Mouse (Mus musculus) MEL (cell line): ENCODE measurements around the gene Rabgap1l. TPM values are rescaled to one million over a fixed set of nuclear protein-coding genes. Genes with fewer than 3 reads are reported as not detected.

ENCODE experiments used
- DNase-seq: peaks from one replicate; pipeline ENCODE4 v3.0.0; 2011; ENCODE audit warnings: low read depth, low spot score
- H3K27ac ChIP-seq: 2 replicates; pipeline ENCODE4 v1.5.1; 2012; ENCODE audit warnings: low read depth, mild to moderate bottlenecking, control low read depth, low read length, moderate library complexity; ENCODE audit not compliant: control insufficient read depth
- H3K27me3 ChIP-seq, 2 experiments: fragments of 150-350 bp in 1 of 2; sonication (generic) in 1 of 2; 2 replicates each; pipeline ENCODE4 v1.6.1; 2012; ENCODE audit warnings: low read length in 2 of 2, mild to moderate bottlenecking in 2 of 2, improper control_type of control experiment in 1 of 2, moderate library complexity in 1 of 2; ENCODE audit not compliant: insufficient read depth in 2 of 2, control insufficient read depth in 1 of 2
- H3K36me3 ChIP-seq, 2 experiments: 2 replicates each; pipeline ENCODE4 v1.6.1; 2012 to 2014; ENCODE audit warnings: low read length in 2 of 2, improper control_type of control experiment in 1 of 2, inconsistent platforms in 1 of 2, mild to moderate bottlenecking in 1 of 2; ENCODE audit not compliant: insufficient read depth in 2 of 2, control insufficient read depth in 1 of 2
- H3K4me1 ChIP-seq, 2 experiments: fragments of 150-350 bp in 1 of 2; sonication (generic) in 1 of 2; 2 replicates each; pipeline ENCODE4 v1.6.1; 2012; ENCODE audit warnings: low read length in 2 of 2, improper control_type of control experiment in 1 of 2, mild to moderate bottlenecking in 1 of 2; ENCODE audit not compliant: insufficient read depth in 2 of 2, control insufficient read depth in 1 of 2
- H3K4me3 ChIP-seq, 2 experiments: fragments of 150-350 bp in 1 of 2; sonication (generic) in 1 of 2; 2 replicates each; pipeline ENCODE4 v1.5.1; 2012; ENCODE audit warnings: low read depth in 2 of 2, low read length in 2 of 2, mild to moderate bottlenecking in 2 of 2, moderate library complexity in 2 of 2, control low read depth in 1 of 2, improper control_type of control experiment in 1 of 2; ENCODE audit not compliant: control insufficient read depth in 1 of 2, insufficient read depth in 1 of 2
- H3K79me2 ChIP-seq: 2 replicates; pipeline ENCODE4 v1.6.1; 2012; ENCODE audit warnings: mild to moderate bottlenecking, low read length, moderate library complexity; ENCODE audit not compliant: control insufficient read depth, poor library complexity, insufficient read depth
- H3K9ac ChIP-seq: 2 replicates; pipeline ENCODE4 v1.6.1; 2012; ENCODE audit warnings: low read depth, mild to moderate bottlenecking, control low read depth, low read length, moderate library complexity; ENCODE audit not compliant: control insufficient read depth, poor library complexity, severe bottlenecking
- H3K9me3 ChIP-seq: fragments of 150-350 bp; sonication (generic); replicated peaks from 2 replicates; pipeline ENCODE4 v1.6.1; 2012; ENCODE audit warnings: mild to moderate bottlenecking, low read length, improper control_type of control experiment, moderate library complexity; ENCODE audit not compliant: insufficient read depth
- BHLHE40 ChIP-seq: IDR thresholded peaks from 2 replicates; pipeline ENCODE4 v1.6.1; 2012; ENCODE audit warnings: low read depth, mild to moderate bottlenecking, inconsistent platforms, low read length, improper control_type of control experiment, borderline replicate concordance
- CHD1 ChIP-seq: IDR thresholded peaks from 2 replicates; pipeline ENCODE4 v1.6.1; 2012; ENCODE audit warnings: low read depth, mild to moderate bottlenecking, inconsistent platforms, low read length, improper control_type of control experiment
- E2F4 ChIP-seq: IDR thresholded peaks from 2 replicates; pipeline ENCODE4 v1.6.1; 2011; ENCODE audit warnings: low read depth, low read length, improper control_type of control experiment, borderline replicate concordance
- ELF1 ChIP-seq: IDR thresholded peaks from 2 replicates; pipeline ENCODE4 v1.6.1; 2014; ENCODE audit warnings: low read depth, mild to moderate bottlenecking, inconsistent platforms, low read length, improper control_type of control experiment, moderate library complexity
- EP300 ChIP-seq, 2 experiments: IDR thresholded peaks; 2 replicates each; pipeline ENCODE4 v1.6.1; 2011; ENCODE audit warnings: improper control_type of control experiment in 2 of 2, low read length in 2 of 2, low read depth in 1 of 2, mild to moderate bottlenecking in 1 of 2
- ETS1 ChIP-seq: IDR thresholded peaks from 2 replicates; pipeline ENCODE4 v1.6.1; 2012; ENCODE audit warnings: low read depth, mild to moderate bottlenecking, inconsistent platforms, low read length, improper control_type of control experiment, moderate library complexity
- GABPA ChIP-seq: IDR thresholded peaks from 2 replicates; pipeline ENCODE4 v1.6.1; 2012; ENCODE audit warnings: low read depth, mild to moderate bottlenecking, inconsistent platforms, low read length, improper control_type of control experiment, moderate library complexity
- HCFC1 ChIP-seq: IDR thresholded peaks from 2 replicates; pipeline ENCODE4 v1.6.1; 2012; ENCODE audit warnings: low read depth, mild to moderate bottlenecking, inconsistent platforms, low read length, improper control_type of control experiment, moderate library complexity
- JUND ChIP-seq: IDR thresholded peaks from 2 replicates; pipeline ENCODE4 v1.6.1; 2011; ENCODE audit warnings: low read depth, mild to moderate bottlenecking, improper control_type of control experiment, low read length
- KAT2A ChIP-seq: conservative IDR thresholded peaks from 2 replicates; pipeline ENCODE4 v1.6.1; 2012; ENCODE audit warnings: low read depth, low read length, improper control_type of control experiment, inconsistent platforms
- MAFK ChIP-seq: IDR thresholded peaks from 2 replicates; pipeline ENCODE4 v1.6.1; 2011; ENCODE audit warnings: low read depth, mild to moderate bottlenecking, low read length, improper control_type of control experiment, borderline replicate concordance
- MAX ChIP-seq: IDR thresholded peaks from 2 replicates; pipeline ENCODE4 v1.6.1; 2011; ENCODE audit warnings: low read length, improper control_type of control experiment
- MYB ChIP-seq: IDR thresholded peaks from 2 replicates; pipeline ENCODE4 v1.6.1; 2011; ENCODE audit warnings: mild to moderate bottlenecking, low read depth, low read length, improper control_type of control experiment
- NELFE ChIP-seq: IDR thresholded peaks from 2 replicates; pipeline ENCODE4 v1.6.1; 2011; ENCODE audit warnings: low read depth, low read length, improper control_type of control experiment
- NRF1 ChIP-seq: IDR thresholded peaks from 2 replicates; pipeline ENCODE4 v1.6.1; 2014; ENCODE audit warnings: low read depth, mild to moderate bottlenecking, inconsistent platforms, low read length, improper control_type of control experiment, moderate library complexity; ENCODE audit not compliant: poor library complexity, insufficient read depth, severe bottlenecking
- POLR2AphosphoS2 ChIP-seq: IDR thresholded peaks from 2 replicates; pipeline ENCODE4 v1.6.1; 2011; ENCODE audit warnings: low read length, improper control_type of control experiment
- POLR2AphosphoS5 ChIP-seq: IDR thresholded peaks from 2 replicates; pipeline ENCODE4 v1.6.1; 2012; ENCODE audit warnings: low read depth, borderline replicate concordance, mild to moderate bottlenecking, inconsistent platforms, low read length, moderate library complexity, mixed read lengths
- RAD21 ChIP-seq: IDR thresholded peaks from 2 replicates; pipeline ENCODE4 v1.6.1; 2011; ENCODE audit warnings: mild to moderate bottlenecking, low read depth, low read length, improper control_type of control experiment
- RCOR1 ChIP-seq: IDR thresholded peaks from 2 replicates; pipeline ENCODE4 v1.6.1; 2012; ENCODE audit warnings: low read depth, mild to moderate bottlenecking, inconsistent platforms, low read length, improper control_type of control experiment
- SIN3A ChIP-seq: IDR thresholded peaks from 2 replicates; pipeline ENCODE4 v1.6.1; 2012; ENCODE audit warnings: low read length, improper control_type of control experiment, inconsistent platforms
- SMC3 ChIP-seq: IDR thresholded peaks from 2 replicates; pipeline ENCODE4 v1.6.1; 2011; ENCODE audit warnings: low read depth, low read length, improper control_type of control experiment
- TBP ChIP-seq: IDR thresholded peaks from 2 replicates; pipeline ENCODE4 v1.8.0; 2011; ENCODE audit warnings: low read depth, low read length, improper control_type of control experiment
- TCF12 ChIP-seq: IDR thresholded peaks from 2 replicates; pipeline ENCODE4 v1.6.1; 2014; ENCODE audit warnings: low read depth, mild to moderate bottlenecking, inconsistent platforms, low read length, improper control_type of control experiment, moderate library complexity
- USF1 ChIP-seq: IDR thresholded peaks from 2 replicates; pipeline ENCODE4 v1.6.1; 2014; ENCODE audit warnings: low read depth, mild to moderate bottlenecking, inconsistent platforms, low read length, improper control_type of control experiment, moderate library complexity
- ZMIZ1 ChIP-seq: IDR thresholded peaks from 2 replicates; pipeline ENCODE4 v1.6.1; 2012; ENCODE audit warnings: low read depth, mild to moderate bottlenecking, inconsistent platforms, low read length, improper control_type of control experiment, moderate library complexity
- polyA plus RNA-seq, 2 experiments: library from polyadenylated mRNA; stranded (reverse) in 1 of 2; unstranded in 1 of 2; fragments of >175 nt in 1 of 2; fragments of >200 nt in 1 of 2; gene quantifications; 2 replicates each; pipeline versions ENCODE4 v1.2.1 to v1.2.4; 2012; ENCODE audit warnings: low replicate concordance in 2 of 2, low read depth in 1 of 2; ENCODE audit not compliant: insufficient read length in 2 of 2, insufficient read depth in 1 of 2, missing spikeins in 1 of 2
- total RNA-seq: library from RNA; depleted of rRNA; stranded (reverse); fragments of 300-350 nt; gene quantifications from 2 replicates; pipeline ENCODE4 v1.2.3, GENCODE M21; 2012

The Rabgap1l gene
- total and polyA plus RNA-seq, 3 experiments, result 24.1 to 26.2 TPM; not detected in 1

DNA sequence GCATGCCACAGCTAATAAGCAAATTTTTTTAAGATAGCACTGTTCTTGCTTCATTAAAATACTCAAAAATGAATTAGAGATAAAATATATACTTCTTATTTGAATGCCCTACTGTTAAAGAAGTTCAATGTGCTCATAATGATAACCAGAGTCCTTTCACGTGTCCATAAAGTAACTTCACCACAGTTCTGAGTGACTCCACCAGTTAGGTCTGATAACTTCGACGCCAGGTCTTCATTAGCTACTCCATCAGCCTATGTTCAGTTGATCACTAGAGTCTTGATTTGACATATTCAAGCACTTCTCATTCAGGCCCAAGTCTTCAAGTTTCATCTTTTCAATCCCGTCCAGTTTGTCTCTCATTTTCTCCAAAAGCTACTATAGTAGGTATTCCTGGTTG is 565.8 kb downstream of the Rabgap1l start:
- Histone ChIP-seq H3K9me3 (no peaks in the 10 kb centered on the region), H3K9ac (no peak overlapping the region), H3K36me3 (no peaks in the 10 kb centered on the region), H3K4me3 (no peak overlapping the region), H3K4me1 (no peaks in the 10 kb centered on the region), H3K27ac (no peak overlapping the region), H3K79me2 (no peaks in the 10 kb centered on the region), H3K27me3 (no peaks in the 10 kb centered on the region)
- DNase-seq, result no peak
- TF ChIP-seq POLR2AphosphoS5, result no peak
- TF ChIP-seq TBP, result no peak
- no peak for TF ChIP-seq NELFE
- no peak for TF ChIP-seq ZMIZ1
- no peak for TF ChIP-seq SIN3A
- TF ChIP-seq NRF1, result no peak
- no peak for TF ChIP-seq ELF1
- no peak for TF ChIP-seq RCOR1
- TF ChIP-seq MAFK, result no peak
- no peak for TF ChIP-seq GABPA
- no peak for TF ChIP-seq BHLHE40

GRCm38 (mm10) chr1:160224093-160224492 is 568.9 kb downstream of the Rabgap1l start:
- H3K79me2 ChIP-seq, result no peaks in the 10 kb centered on the region
- DNase-seq, result no peak
- TF ChIP-seq ETS1 (no peak), USF1 (no peak), RCOR1 (no peak), KAT2A (no peak), TBP (no peak), SMC3 (no peak), HCFC1 (no peak), RAD21 (no peak), JUND (no peak), CHD1 (no peak), EP300 (IDR thresholded peaks at IDR 0.05; ENCODE audit: low read depth in 1 of 2, low read length in 2 of 2) (no peak), POLR2AphosphoS2 (no peak), MYB (no peak), MAX (no peak), MAFK (no peak), SIN3A (no peak), E2F4 (no peak), NELFE (no peak), TCF12 (no peak), BHLHE40 (no peak)
- no peaks in the 10 kb centered on the region for H3K27me3 ChIP-seq
- peaks cover 0 to 2% of the 10 kb centered on the region in 2 experiments; a peak in 1 of 4 replicates for H3K36me3 ChIP-seq
- H3K9me3 ChIP-seq, result no peaks in the 10 kb centered on the region
- no peaks in the 10 kb centered on the region for H3K4me1 ChIP-seq
- H3K27ac ChIP-seq, result no peak overlapping the region
- no peak overlapping the region for H3K9ac ChIP-seq
- no peak overlapping the region for H3K4me3 ChIP-seq
